Mouse (Mus musculus) heart, postnatal 25 days (tissue): ENCODE measurements around the gene Cradd. TPM values are rescaled to one million over a fixed set of nuclear protein-coding genes. Genes with fewer than 3 reads are reported as not detected.

Source experiments
- DNase-seq: peaks from one replicate; pipeline ENCODE4 v3.0.0; 2022; ENCODE audit warnings: low spot score
- intact Hi-C: fragments of 180-260 bp; cut with DNase I; formaldehyde crosslinking; loops from one replicate; pipeline ENCODE4 v1.15.1; 2025
- total RNA-seq, 2 experiments: library from RNA; stranded (reverse); gene quantifications; 2 replicates each; pipeline ENCODE4 v1.2.3; 2021

Cradd gene
- total RNA-seq, 2 experiments from 2014 or later = 7.9 to 9.3 TPM

DNA sequence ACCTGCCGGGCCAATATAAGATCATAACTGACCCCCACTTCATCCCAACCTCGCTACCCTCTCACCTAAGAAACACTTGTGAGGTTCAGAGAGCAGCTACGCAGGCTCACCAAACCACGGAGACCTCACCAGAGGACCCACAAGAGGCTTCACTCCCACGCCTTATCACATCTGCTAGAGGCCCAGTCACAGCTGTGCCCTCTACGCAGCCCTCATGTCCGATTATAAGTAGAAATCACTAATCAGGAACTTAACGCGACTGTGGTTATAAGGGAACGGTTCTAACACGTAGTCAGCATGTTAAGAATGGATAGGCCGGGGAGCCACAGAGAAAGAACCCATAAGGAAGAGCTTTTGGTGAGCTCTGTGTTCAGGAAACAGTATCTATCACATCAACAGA, 40.5 kb downstream of the Cradd start:
- intact Hi-C loops = no loop called here
- DNase-seq = no peak

DNA sequence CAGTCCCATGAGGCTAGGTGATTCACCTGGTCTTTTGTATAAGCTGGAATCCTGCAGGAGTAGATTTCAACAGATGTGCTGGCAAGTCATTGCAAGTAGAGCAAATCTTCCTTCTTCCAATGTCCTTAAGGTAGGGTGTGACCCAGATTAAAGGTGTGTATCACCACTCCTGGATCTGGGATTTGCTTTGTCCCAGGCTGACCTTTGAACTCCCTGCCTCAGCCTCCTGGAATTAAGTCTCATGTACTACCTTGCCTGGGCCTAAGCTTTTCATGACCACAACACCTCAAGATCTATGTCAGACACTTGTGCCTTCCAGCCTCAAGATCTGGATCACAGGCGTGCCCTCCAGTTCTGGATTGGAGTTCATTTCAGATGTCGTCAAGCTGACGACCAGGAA, 41.9 kb downstream of the Cradd start:
- intact Hi-C loops = no loop called here
- no peak for DNase-seq

GRCm38 (mm10) chr10:95281466-95281990, 42.4 kb downstream of the Cradd start:
- intact Hi-C loops = no loop called here
- no peak for DNase-seq

DNA sequence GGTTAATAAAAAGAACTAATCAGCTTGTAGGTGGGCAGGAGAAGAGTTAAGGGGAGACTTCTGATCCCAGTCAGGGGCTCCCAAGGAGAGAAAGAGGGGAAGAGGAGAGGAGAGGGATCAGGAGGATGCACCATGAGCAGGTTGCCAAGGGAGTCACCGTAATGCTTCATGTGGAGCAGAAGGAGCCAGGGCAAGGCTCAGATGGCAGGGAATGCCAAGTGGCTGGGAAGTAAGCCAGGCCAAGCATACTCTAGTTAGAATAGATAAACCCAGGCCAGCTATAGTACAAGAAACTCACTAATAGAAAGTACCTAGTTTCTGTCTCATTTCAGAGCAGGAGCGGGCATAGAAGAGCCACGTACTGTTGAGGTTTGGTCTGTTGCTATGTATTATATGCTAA, 43.6 kb downstream of the Cradd start:
- no peak for DNase-seq
- intact Hi-C loops = no loop called here

DNA sequence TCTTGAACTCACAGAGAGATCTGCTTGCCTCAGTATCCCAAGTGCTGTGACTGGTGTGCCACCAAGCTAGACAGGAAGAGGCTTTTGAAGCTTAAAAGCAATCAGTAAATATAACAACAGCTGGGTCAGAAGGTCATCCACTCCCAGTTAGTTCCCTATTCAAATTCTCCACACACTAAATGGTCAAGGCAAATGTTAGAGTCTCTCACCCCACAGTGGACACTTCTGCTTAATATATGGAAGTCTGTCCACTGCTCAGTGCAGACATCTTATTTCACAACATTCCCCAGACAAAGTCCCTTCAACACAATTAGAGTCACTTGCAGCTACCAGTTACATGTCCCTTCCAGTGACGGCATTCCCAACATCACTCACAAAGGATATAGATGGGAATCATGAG, 44.5 kb downstream of the Cradd start:
- DNase-seq = no peak
- intact Hi-C loops = no loop called here

GRCm38 (mm10) chr10:95278085-95278484, 45.8 kb downstream of the Cradd start:
- DNase-seq = no peak
- intact Hi-C loops = no loop called here

- intact Hi-C loops = no loop called here
- DNase-seq = no peak
Observed at GRCm38 (mm10) chr10:95275488-95275887, 48.4 kb downstream of the Cradd start.

DNA sequence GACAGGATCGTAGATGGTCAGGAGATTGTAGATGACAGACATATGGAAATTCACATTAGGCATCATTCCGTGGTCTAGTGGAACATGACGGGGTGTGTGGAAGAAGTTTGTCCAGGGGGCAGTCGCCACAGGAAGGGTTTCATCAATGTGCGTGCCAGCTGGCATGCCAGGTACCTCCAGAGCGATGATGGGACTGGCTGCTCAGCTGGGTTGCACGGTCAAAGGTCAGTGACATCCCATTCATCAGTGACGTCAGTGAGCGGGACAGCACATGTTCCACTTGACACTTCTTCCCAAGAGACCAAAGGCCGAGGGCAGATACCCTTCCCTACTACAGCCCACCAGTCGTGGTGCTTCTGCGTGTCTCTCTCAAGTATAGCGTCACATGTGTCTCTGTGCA, 50.7 kb downstream of the Cradd start:
- DNase-seq = no peak
- intact Hi-C loops = no loop called here

GRCm38 (mm10) chr10:95269151-95269550, 54.8 kb downstream of the Cradd start:
- DNase-seq = no peak
- intact Hi-C loops = loop anchor here (5.0 kb wide), 1 partner anchor 128 kb away; no protein-coding TSS in a partner anchor

- DNase-seq = no peak
- intact Hi-C loops = loop anchor here (5.0 kb wide), 1 partner anchor 129 kb away; no protein-coding TSS in a partner anchor
Observed at GRCm38 (mm10) chr10:95268366-95268765, 55.6 kb downstream of the Cradd start.

DNA sequence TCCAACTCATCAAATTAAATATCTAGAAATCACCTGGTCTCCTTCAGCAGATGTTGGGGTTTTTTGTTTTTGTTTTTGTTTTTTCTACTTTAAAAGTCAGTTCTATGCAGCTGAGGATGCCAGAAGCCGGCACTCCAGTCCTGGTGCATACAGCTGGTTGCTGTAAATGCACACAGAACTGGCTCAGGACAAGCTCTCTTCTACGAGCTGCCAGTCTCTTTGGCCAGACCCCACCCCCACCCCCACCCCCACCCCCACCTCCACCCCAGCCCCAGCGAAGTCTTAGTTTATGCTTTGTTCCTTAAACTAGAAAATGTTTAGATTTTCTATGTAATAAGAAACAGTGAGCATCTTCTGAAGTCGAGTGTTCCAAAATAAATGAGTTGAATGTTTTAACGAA, 57.0 kb downstream of the Cradd start:
- no peak for DNase-seq
- intact Hi-C loops = loop anchor here (2.0 to 5.0 kb wide), 2 partner anchors 56 to 130 kb away; no protein-coding TSS in a partner anchor

GRCm38 (mm10) chr10:95266041-95266762, 57.7 kb downstream of the Cradd start:
- intact Hi-C loops = loop anchor here (2.0 to 5.0 kb wide), 2 partner anchors 57 to 131 kb away; no protein-coding TSS in a partner anchor

GRCm38 (mm10) chr10:95265576-95265975, 58.4 kb downstream of the Cradd start:
- no peak for DNase-seq
- intact Hi-C loops = loop anchor here (2.0 to 5.0 kb wide), 4 partner anchors 31 to 149 kb away; no protein-coding TSS in a partner anchor

More at GRCm38 (mm10) chr10:95266041-95266762, 57.7 kb downstream of the Cradd start:
- DNase-seq = no peak

- intact Hi-C loops = loop anchor here (2.0 to 5.0 kb wide), 4 partner anchors 32 to 150 kb away; no protein-coding TSS in a partner anchor
Observed at GRCm38 (mm10) chr10:95264485-95265321, 59.2 kb downstream of the Cradd start.

DNA sequence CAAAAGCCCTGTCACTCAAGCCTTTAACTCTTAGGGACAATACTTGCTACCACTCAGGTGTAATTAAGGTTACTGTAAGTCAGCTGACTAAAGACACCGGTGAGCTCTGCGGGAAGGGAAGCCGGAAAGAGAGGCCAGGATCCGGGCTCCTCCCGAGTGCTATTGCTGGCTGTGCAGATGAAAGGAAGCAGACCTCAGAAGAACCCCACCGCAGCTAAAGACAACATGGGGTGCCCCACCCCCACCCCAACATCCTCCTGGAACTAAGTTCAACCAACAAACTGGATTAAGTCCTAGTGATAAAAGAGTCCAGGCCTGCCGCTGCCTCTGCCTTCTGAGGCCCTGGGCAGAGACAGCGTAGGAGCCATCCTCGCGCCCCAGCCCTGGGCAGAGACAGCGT, 61.5 kb downstream of the Cradd start:
- no peak for DNase-seq

More at GRCm38 (mm10) chr10:95264485-95265321, 59.2 kb downstream of the Cradd start:
- DNase-seq = no peak

DNA sequence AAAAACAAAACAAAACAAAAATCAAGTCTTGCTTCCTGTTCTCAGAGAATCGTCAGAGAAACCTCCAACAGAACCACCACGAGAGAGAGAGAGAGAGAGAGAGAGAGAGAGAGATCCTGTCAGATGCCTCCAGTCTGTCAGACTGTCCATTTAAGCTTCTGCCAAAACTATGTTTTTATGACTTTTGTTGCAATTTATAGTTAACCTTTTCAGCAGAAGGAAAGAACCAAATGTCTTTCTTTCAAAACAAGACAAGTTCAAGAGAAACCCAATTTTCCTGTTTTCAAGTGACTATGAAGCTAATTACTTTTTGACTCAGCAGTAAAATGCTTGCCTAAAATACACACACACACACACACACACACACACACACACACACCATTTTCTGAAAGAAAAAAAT, 62.7 kb downstream of the Cradd start:
- no peak for DNase-seq
- intact Hi-C loops = no loop called here

More for the DNA sequence above, 61.5 kb downstream of the Cradd start:
- intact Hi-C loops = no loop called here

- DNase-seq = peak; percentile 49
- intact Hi-C loops = no loop called here
Observed at GRCm38 (mm10) chr10:95260420-95260819, 63.5 kb downstream of the Cradd start.

DNA sequence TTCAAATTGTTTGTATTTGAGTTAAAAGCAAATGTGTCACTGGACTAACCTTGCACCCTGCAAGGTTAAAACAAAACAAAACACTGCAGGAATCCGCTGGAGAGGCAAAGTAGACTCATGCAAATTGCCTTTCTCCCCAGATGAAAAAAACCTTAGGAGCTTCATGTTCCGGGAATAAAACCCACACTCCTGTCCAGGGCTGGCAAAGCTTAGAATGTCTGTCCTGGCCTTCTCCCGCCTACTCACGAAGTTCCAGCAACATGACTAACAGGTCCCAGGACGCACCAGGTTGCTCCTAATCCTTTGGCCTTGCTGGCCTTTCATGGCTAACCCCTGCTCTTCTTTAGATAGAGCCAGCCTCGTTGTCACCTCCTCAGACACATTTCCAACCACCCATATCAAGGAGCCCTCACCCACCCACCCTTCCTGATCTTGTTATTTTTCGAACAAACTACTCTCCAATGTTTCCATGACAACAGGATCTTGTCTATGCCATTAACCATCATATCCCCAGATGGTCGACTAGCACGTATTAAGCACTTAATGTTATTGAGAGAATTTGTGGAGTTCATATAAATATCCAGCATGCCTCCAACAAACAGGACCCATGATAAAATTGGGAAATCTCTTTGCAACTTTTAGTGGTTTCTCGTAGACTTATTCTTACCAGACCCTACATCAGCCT, 65.3 kb downstream of the Cradd start:
- intact Hi-C loops = loop anchor here (10.0 kb wide), 1 partner anchor 114 kb away; no protein-coding TSS in a partner anchor

GRCm38 (mm10) chr10:95257979-95258378, 66.0 kb downstream of the Cradd start:
- intact Hi-C loops = loop anchor here (2.0 to 10.0 kb wide), 2 partner anchors 113 to 157 kb away; no protein-coding TSS in a partner anchor
- no peak for DNase-seq

More for the DNA sequence above, 65.3 kb downstream of the Cradd start:
- peak; percentile 44 for DNase-seq

GRCm38 (mm10) chr10:95256095-95256494, 67.8 kb downstream of the Cradd start:
- intact Hi-C loops = loop anchor here (2.0 to 10.0 kb wide), 2 partner anchors 111 to 159 kb away; no protein-coding TSS in a partner anchor
- no peak for DNase-seq
